Mouse (Mus musculus) midbrain, postnatal 0 days (tissue): Measurements from ENCODE around the gene Il5. TPM values are rescaled to one million over a fixed set of nuclear protein-coding genes. Genes with fewer than 3 reads are reported as not detected.

Experiments
- ATAC-seq: fragments of 200-750 bp; cut with Nextera tagmentation; 2 replicates; pipeline ENCODE4 v1.8.0; 2017; ENCODE audit warnings: moderate number of reproducible peaks, mild to moderate bottlenecking, moderate TSS enrichment, moderate library complexity; ENCODE audit not compliant: low FRiP score
- DNase-seq: peaks from one replicate; pipeline ENCODE4 v3.0.0-alpha.2; 2015; ENCODE audit warnings: low spot score
- H3K27ac ChIP-seq: fragments of 300-500 bp; sonication (generic); 2 replicates; pipeline ENCODE4 v1.5.1; 2014; ENCODE audit warnings: low read depth, mild to moderate bottlenecking, low read length, mixed read lengths
- H3K27me3 ChIP-seq: fragments of 300-500 bp; sonication (generic); 2 replicates; pipeline ENCODE4 v1.6.1; 2014; ENCODE audit warnings: low read length, control low read depth, mixed read lengths; ENCODE audit not compliant: insufficient read depth
- H3K36me3 ChIP-seq: fragments of 300-500 bp; sonication (generic); 2 replicates; pipeline ENCODE4 v1.6.1; 2014; ENCODE audit warnings: low read length, control low read depth, mixed read lengths; ENCODE audit not compliant: insufficient read depth
- H3K4me1 ChIP-seq: fragments of 300-500 bp; sonication (generic); 2 replicates; pipeline ENCODE4 v1.6.1; 2014; ENCODE audit warnings: mild to moderate bottlenecking, control low read depth, antibody characterized with exemption, low read length, mixed read lengths; ENCODE audit not compliant: insufficient read depth
- H3K4me2 ChIP-seq: fragments of 300-500 bp; sonication (generic); 2 replicates; pipeline ENCODE4 v1.6.1; 2014; ENCODE audit warnings: low read depth, mild to moderate bottlenecking, low read length, mixed read lengths; ENCODE audit not compliant: poor library complexity, severe bottlenecking
- H3K4me3 ChIP-seq: fragments of 300-500 bp; sonication (generic); 2 replicates; pipeline ENCODE4 v1.5.1; 2014; ENCODE audit warnings: low read depth, mild to moderate bottlenecking, low read length, moderate library complexity
- H3K9ac ChIP-seq: fragments of 300-500 bp; sonication (generic); replicated peaks from 2 replicates; pipeline ENCODE4 v1.6.1; 2014; ENCODE audit warnings: mild to moderate bottlenecking, low read length, moderate library complexity, mixed read lengths; ENCODE audit not compliant: poor library complexity, severe bottlenecking
- H3K9me3 ChIP-seq: fragments of 300-500 bp; sonication (generic); 2 replicates; pipeline ENCODE4 v1.6.1; 2016; ENCODE audit warnings: low read length, control low read depth
- CTCF ChIP-seq: IDR thresholded peaks from 2 replicates; pipeline ENCODE4 v1.5.1; 2016; ENCODE audit warnings: antibody characterized with exemption, mild to moderate bottlenecking
- WGBS: fragments of 180-500 bp; shearing (Covaris S2); extraction: QIAGEN DNeasy Blood & Tissue Kit; methylation state at CpG from one replicate; pipeline ENCODE4 v1.1.7; 2014; 5-methylcytosine and 5-hydroxymethylcytosine counted together
- polyA plus RNA-seq: library from polyadenylated mRNA; unstranded; fragments of >200 nt; fragmentation: Nextera tagmentation; extraction: Ambion mirVana; gene quantifications from 2 replicates; pipeline ENCODE4 v1.2.1, GENCODE M21; 2015
- total RNA-seq: library from RNA; depleted of rRNA; stranded (reverse); fragments of >200 nt; gene quantifications from 2 replicates; pipeline ENCODE4 v1.2.3, GENCODE M21; 2014

The Il5 gene
- total and polyA plus RNA-seq, 2 experiments from 2014 or later, result 0.30 TPM; not detected in 1

DNA sequence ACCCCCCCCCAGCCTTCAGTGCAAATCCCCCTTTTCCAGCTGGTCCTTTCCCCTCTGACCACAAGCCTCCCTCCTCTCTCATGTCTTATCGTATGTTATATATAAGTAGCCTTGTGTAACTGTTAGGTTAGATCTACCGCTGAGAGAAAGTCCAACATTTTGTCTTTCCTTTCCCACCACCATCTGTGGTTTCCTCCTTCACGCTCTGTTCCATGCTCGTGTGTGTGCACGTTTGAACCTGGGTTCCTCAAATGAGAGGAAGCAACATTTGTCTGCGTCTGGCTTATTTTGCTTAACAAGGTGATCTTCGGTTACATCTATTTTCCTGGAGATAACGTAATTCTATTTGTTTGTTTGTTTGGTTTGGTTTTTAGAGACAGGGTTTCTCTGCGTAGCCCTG, 27.4 kb downstream of the Il5 start:
- no peak for ATAC-seq
- TF ChIP-seq CTCF, result no peak
- no peak overlapping the region for H3K4me3 ChIP-seq
- 92% methylated on average over 9 of the region's 9 CpGs for WGBS
- H3K4me1 ChIP-seq, result no peaks in the 10 kb centered on the region
- no peak overlapping the region for H3K4me2 ChIP-seq
- H3K9me3 ChIP-seq, result no peaks in the 10 kb centered on the region
- H3K36me3 ChIP-seq, result no peaks in the 10 kb centered on the region
- H3K27me3 ChIP-seq, result no peaks in the 10 kb centered on the region
- H3K27ac ChIP-seq, result no peak overlapping the region
- no peak overlapping the region for H3K9ac ChIP-seq
- no peak for DNase-seq

- no peak for ATAC-seq
- WGBS, result 96% methylated on average over 6 of the region's 6 CpGs
Measured at GRCm38 (mm10) chr11:53748614-53749013, 28.0 kb downstream of the Il5 start.

GRCm38 (mm10) chr11:53749306-53749705, 28.7 kb downstream of the Il5 start:
- no peak for TF ChIP-seq CTCF
- Histone ChIP-seq H3K9me3 (no peaks in the 10 kb centered on the region), H3K27me3 (no peaks in the 10 kb centered on the region), H3K27ac (no peak overlapping the region), H3K36me3 (no peaks in the 10 kb centered on the region), H3K4me2 (no peak overlapping the region), H3K4me1 (no peaks in the 10 kb centered on the region), H3K9ac (no peak overlapping the region), H3K4me3 (no peak overlapping the region)
- WGBS, result 59% methylated on average over 4 of the region's 4 CpGs
- DNase-seq, result no peak
- ATAC-seq, result no peak

More at GRCm38 (mm10) chr11:53748614-53749013, 28.0 kb downstream of the Il5 start:
- H3K9me3 ChIP-seq, result no peaks in the 10 kb centered on the region
- no peak overlapping the region for H3K9ac ChIP-seq
- no peaks in the 10 kb centered on the region for H3K27me3 ChIP-seq
- H3K4me1 ChIP-seq, result no peaks in the 10 kb centered on the region
- no peak for DNase-seq
- H3K27ac ChIP-seq, result no peak overlapping the region
- H3K36me3 ChIP-seq, result no peaks in the 10 kb centered on the region
- no peak overlapping the region for H3K4me3 ChIP-seq
- no peak overlapping the region for H3K4me2 ChIP-seq
- no peak for TF ChIP-seq CTCF

DNA sequence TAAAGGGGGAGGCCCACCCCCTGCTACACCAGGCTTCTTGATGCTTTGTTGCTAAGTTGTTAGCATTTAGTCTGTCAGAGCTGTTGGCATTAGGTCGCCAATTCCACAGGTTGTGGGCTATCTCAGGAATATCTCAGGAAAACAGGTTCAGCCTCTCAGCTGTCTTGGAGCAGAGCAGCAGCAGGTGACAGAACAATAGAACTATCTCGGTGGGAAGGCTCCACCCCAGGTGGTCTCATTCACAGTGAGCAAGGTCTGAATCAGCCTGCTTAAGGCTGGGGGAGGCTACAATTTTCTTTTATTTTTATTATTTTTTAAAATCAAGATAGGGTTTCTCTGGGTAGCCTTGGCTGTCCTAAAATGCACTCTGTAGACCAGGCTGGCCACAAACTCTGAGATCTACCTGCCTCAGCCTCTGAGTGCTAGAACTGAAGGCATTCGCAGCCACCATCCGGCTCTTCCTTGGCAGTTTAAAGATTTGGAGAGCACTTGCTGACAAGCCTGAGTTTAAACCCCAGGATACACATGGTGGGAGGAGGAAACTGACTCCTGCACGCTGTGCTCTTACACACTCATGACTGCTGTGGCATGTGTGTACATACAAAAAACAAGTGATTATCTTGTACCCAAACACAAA, 29.2 kb downstream of the Il5 start:
- DNase-seq (no peak), ATAC-seq (no peak)
- Histone ChIP-seq H3K9me3 (no peaks in the 10 kb centered on the region), H3K4me3 (no peak overlapping the region), H3K4me2 (no peak overlapping the region), H3K27me3 (no peaks in the 10 kb centered on the region), H3K27ac (no peak overlapping the region), H3K9ac (no peak overlapping the region), H3K4me1 (no peaks in the 10 kb centered on the region), H3K36me3 (no peaks in the 10 kb centered on the region)
- no peak for TF ChIP-seq CTCF
- 51% methylated on average over 5 of the region's 5 CpGs for WGBS

DNA sequence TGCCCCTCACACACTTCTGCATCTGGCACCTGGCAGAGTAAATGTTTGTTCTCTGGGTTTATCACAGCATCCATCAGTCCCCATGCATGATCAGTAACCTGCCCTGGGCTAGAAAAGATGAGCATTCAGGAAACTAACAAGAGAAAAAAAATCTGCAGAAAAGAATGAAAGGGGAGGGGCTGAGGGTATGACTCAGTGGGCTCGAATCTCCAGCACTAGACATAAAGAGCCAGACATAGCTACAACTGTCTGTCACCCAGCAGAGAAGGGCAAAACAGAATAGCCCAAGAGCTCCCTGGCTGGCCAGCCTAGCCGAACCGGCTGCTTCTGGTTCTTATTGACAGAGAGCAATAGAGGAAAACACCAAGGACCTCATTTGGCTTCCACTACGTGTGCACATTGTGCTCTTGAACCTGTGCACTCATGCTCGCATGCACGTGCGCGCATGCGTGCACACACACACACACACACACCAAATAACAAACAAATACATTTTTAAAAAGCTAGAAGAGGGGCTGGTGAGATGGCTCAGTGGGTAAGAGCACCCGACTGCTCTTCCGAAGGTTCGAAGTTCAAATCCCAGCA, 34.5 kb downstream of the Il5 start:
- Histone ChIP-seq H3K27me3 (0 out of 2 replicates have a peak, but pooled peaks cover 4% of the 10 kb centered on the region), H3K4me1 (no peaks in the 10 kb centered on the region), H3K36me3 (no peaks in the 10 kb centered on the region), H3K27ac (no peak overlapping the region), H3K4me3 (no peak overlapping the region), H3K9ac (no peak overlapping the region), H3K4me2 (no peak overlapping the region), H3K9me3 (no peaks in the 10 kb centered on the region)
- WGBS, result 80% methylated on average over 12 of the region's 12 CpGs
- DNase-seq (no peak), ATAC-seq (no peak)
- no peak for TF ChIP-seq CTCF

- Histone ChIP-seq H3K4me2 (no peak overlapping the region), H3K27ac (no peak overlapping the region), H3K9ac (no peak overlapping the region), H3K4me1 (no peaks in the 10 kb centered on the region), H3K4me3 (no peak overlapping the region), H3K36me3 (no peaks in the 10 kb centered on the region), H3K27me3 (peaks cover 15% of the 10 kb centered on the region; the same call in 1 of the 2 replicates), H3K9me3 (no peaks in the 10 kb centered on the region)
- no peak for TF ChIP-seq CTCF
- 91% methylated on average over 4 of the region's 4 CpGs for WGBS
- DNase-seq (no peak), ATAC-seq (no peak)
Measured at GRCm38 (mm10) chr11:53757612-53758011, 37.0 kb downstream of the Il5 start.
